ENCODE assay signal across 35 mouse cellular contexts in the genomic region with DNA sequence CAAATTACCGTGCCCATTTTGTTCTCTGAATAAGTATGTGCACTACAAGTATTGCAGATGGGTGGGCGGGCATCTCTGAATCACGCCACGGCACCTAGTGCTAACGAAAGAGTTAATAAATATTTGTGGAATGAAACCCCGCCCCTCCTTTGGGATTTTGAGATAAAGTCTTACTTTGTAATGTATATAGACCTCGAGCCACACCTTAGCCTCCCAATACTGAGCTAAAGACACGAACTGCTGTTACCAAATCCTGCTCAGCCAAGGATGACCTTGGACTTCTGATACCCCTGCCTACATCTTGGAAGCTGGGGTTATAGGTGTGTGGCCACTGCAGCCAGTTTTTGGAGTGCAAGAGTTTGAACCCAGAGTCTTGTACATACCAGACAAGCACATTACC. TPM values are rescaled to one million over a fixed set of nuclear protein-coding genes. Genes with fewer than 3 reads are reported as not detected.
DNase-seq lines count a peak whose midpoint lies in the region; ATAC-seq and TF ChIP-seq lines count a peak whose summit lies in the region.
"Had no signal": no experiment of that assay in that cellular context is flagged by ENCODE, and none has a peak within 500 bp of the region (broad histone marks: within the 10 kb centered on the region; RNA-seq: fewer than 3 reads in every experiment).

No protein-coding gene starts in this region.

- no peak overlapping the region for H3K4me2 ChIP-seq in limb, embryonic 12.5 days
- H3K4me2 ChIP-seq in intestine, embryonic 16.5 days (ENCODE audit: low read depth, low read length), result no peak overlapping the region
- H3K4me2 ChIP-seq in stomach, postnatal 0 days (replicated peaks; ENCODE audit: low read depth), result no peak overlapping the region
- no peak overlapping the region for H3K4me2 ChIP-seq in kidney, embryonic 14.5 days (replicated peaks; ENCODE audit: low read depth, low read length)
- H3K4me2 ChIP-seq: embryonic facial prominence, embryonic 13.5 days; forebrain, embryonic 12.5 days; heart, embryonic 12.5 days; heart, embryonic 15.5 days; hindbrain, embryonic 13.5 days had no signal

- H3K9ac ChIP-seq in limb, embryonic 12.5 days (replicated peaks), result no peak overlapping the region
- H3K9ac ChIP-seq in ES-E14 (ENCODE audit: insufficient read depth, low read depth, low read length, poor library complexity, severe bottlenecking), result peak overlapping the region; percentile 63; the same call in 1 of the 2 replicates
- H3K9ac ChIP-seq in intestine, embryonic 16.5 days (ENCODE audit: low read depth, low read length), result no peak overlapping the region
- H3K9ac ChIP-seq in stomach, postnatal 0 days (ENCODE audit: low read length), result no peak overlapping the region
- no peak overlapping the region for H3K9ac ChIP-seq in kidney, embryonic 14.5 days (ENCODE audit: low read depth, low read length)
- H3K9ac ChIP-seq: forebrain, embryonic 12.5 days; heart, embryonic 12.5 days; heart, embryonic 15.5 days; hindbrain, embryonic 13.5 days had no signal

- TF ChIP-seq EP300 in stomach, postnatal 0 days (optimal IDR thresholded peaks at IDR 0.05), result no peak

- no peak overlapping the region for H3K4me3 ChIP-seq in limb, embryonic 12.5 days (replicated peaks)
- H3K4me3 ChIP-seq in limb, embryonic 10.5 days, result no peak overlapping the region
- peak overlapping the region; percentile 32 to 41; a peak in 3 of 4 replicates for H3K4me3 ChIP-seq in ES-E14 (ENCODE audit: insufficient read depth in 1 of 2, low read depth in 1 of 2, low read length in 2 of 2, poor library complexity in 1 of 2, severe bottlenecking in 1 of 2)
- H3K4me3 ChIP-seq in intestine, embryonic 16.5 days (ENCODE audit: low read length), result no peak overlapping the region
- no peak overlapping the region for H3K4me3 ChIP-seq in stomach, postnatal 0 days (ENCODE audit: low read depth, low read length)
- H3K4me3 ChIP-seq in kidney, embryonic 14.5 days (ENCODE audit: low read length), result no peak overlapping the region
- H3K4me3 ChIP-seq: embryonic facial prominence, embryonic 10.5 days; embryonic facial prominence, embryonic 13.5 days; erythroblast, embryonic 14.5 days; forebrain, embryonic 12.5 days; heart, embryonic 12.5 days; heart, embryonic 15.5 days; hindbrain, embryonic 10.5 days; hindbrain, embryonic 13.5 days had no signal

- no peak for ATAC-seq in limb, embryonic 12.5 days (ENCODE audit: insufficient number of reproducible peaks, insufficient read depth, low FRiP score, low TSS enrichment, low read depth)
- ATAC-seq in intestine, embryonic 16.5 days, result 0 out of 2 replicates have a peak, but pooled peaks have one; percentile 50
- peak; percentile 69; the same call in 1 of the 2 replicates for ATAC-seq in stomach, postnatal 0 days (ENCODE audit: low FRiP score, low TSS enrichment)
- ATAC-seq in kidney, embryonic 14.5 days (ENCODE audit: low FRiP score, low TSS enrichment), result no peak
- ATAC-seq: forebrain, embryonic 16.5 days; hindbrain, embryonic 16.5 days had no signal

- in situ Hi-C loops in ES-E14 (cut with MboI; ENCODE audit: low sequenced_read_pairs in 2 of 2, unreplicated experiment in 2 of 2), result no loop called here

- no peak for DNase-seq in limb, embryonic 10.5 days (ENCODE audit: low spot score)
- no peak for DNase-seq in ES-E14 (ENCODE audit: low read depth, low spot score)
- DNase-seq in stomach, postnatal 0 days (ENCODE audit: low spot score), result no peak
- no peak for DNase-seq in adrenal gland, adult 8-10 months
- DNase-seq in urinary bladder, postnatal 4 days (ENCODE audit: low spot score in 2 of 2), result no peak
- DNase-seq: adrenal gland, postnatal 14 days; B cell, adult 2 months; cerebellum, adult 11 months; cerebellum, adult 8-10 months; cerebellum, postnatal 10 days; cerebellum, postnatal 36 days; embryo, embryonic 11 days; gastrocnemius, postnatal 10 days; gastrocnemius, postnatal 36 days; heart, postnatal 10 days; heart, postnatal 36 days; kidney, adult 11 months had no signal

- no peaks in the 10 kb centered on the region for H3K27me3 ChIP-seq in limb, embryonic 12.5 days
- H3K27me3 ChIP-seq in limb, embryonic 10.5 days (ENCODE audit: low read depth, poor library complexity, severe bottlenecking), result no peaks in the 10 kb centered on the region
- H3K27me3 ChIP-seq in intestine, embryonic 16.5 days (replicated peaks; ENCODE audit: control insufficient read depth, insufficient read depth, low read length), result no peaks in the 10 kb centered on the region
- no peaks in the 10 kb centered on the region for H3K27me3 ChIP-seq in stomach, postnatal 0 days (ENCODE audit: control insufficient read depth, insufficient read depth, low read length)
- no peaks in the 10 kb centered on the region for H3K27me3 ChIP-seq in kidney, embryonic 14.5 days (ENCODE audit: control insufficient read depth, insufficient read depth, low read length)
- H3K27me3 ChIP-seq: CH12.LX; embryonic facial prominence, embryonic 13.5 days; forebrain, embryonic 12.5 days; heart, embryonic 12.5 days; heart, embryonic 15.5 days; hindbrain, embryonic 13.5 days had no signal

- 89% methylated on average over 8 of the region's 8 CpGs for WGBS in limb, embryonic 12.5 days
- 90% methylated on average over 8 of the region's 8 CpGs for WGBS in limb, embryonic 10.5 days
- WGBS in intestine, embryonic 16.5 days, result 59% methylated on average over 8 of the region's 8 CpGs
- WGBS in stomach, postnatal 0 days, result 41% methylated on average over 8 of the region's 8 CpGs
- 85% methylated on average over 8 of the region's 8 CpGs for WGBS in kidney, embryonic 14.5 days

- peaks cover 1% of the 10 kb centered on the region; the same call in 1 of the 2 replicates for H3K36me3 ChIP-seq in limb, embryonic 12.5 days
- peaks cover 42% of the 10 kb centered on the region for H3K36me3 ChIP-seq in limb, embryonic 10.5 days
- H3K36me3 ChIP-seq in ES-E14 (ENCODE audit: control insufficient read depth, insufficient read depth, low read length, poor library complexity, severe bottlenecking), result peaks cover 4% of the 10 kb centered on the region; the same call in 1 of the 2 replicates
- no peaks in the 10 kb centered on the region for H3K36me3 ChIP-seq in intestine, embryonic 16.5 days (ENCODE audit: control insufficient read depth, insufficient read depth, low read length)
- no peaks in the 10 kb centered on the region for H3K36me3 ChIP-seq in stomach, postnatal 0 days (ENCODE audit: control insufficient read depth, insufficient read depth, low read length)
- no peaks in the 10 kb centered on the region; the same call in 1 of the 2 replicates for H3K36me3 ChIP-seq in kidney, embryonic 14.5 days (ENCODE audit: control insufficient read depth, insufficient read depth, low read length)
- H3K36me3 ChIP-seq: embryonic facial prominence, embryonic 13.5 days; forebrain, embryonic 12.5 days; heart, embryonic 15.5 days; hindbrain, embryonic 13.5 days had no signal

- no peak for TF ChIP-seq CTCF in stomach, postnatal 0 days (IDR thresholded peaks at IDR 0.05; ENCODE audit: low read depth)

- no peaks in the 10 kb centered on the region for H3K9me3 ChIP-seq in limb, embryonic 12.5 days
- H3K9me3 ChIP-seq in limb, embryonic 10.5 days (replicated peaks), result no peaks in the 10 kb centered on the region
- no peaks in the 10 kb centered on the region for H3K9me3 ChIP-seq in ES-E14 (ENCODE audit: control insufficient read depth, insufficient read depth, low read depth, low read length)
- no peaks in the 10 kb centered on the region for H3K9me3 ChIP-seq in intestine, embryonic 16.5 days (ENCODE audit: control insufficient read depth, low read length)
- H3K9me3 ChIP-seq in stomach, postnatal 0 days (ENCODE audit: control insufficient read depth, low read length), result no peaks in the 10 kb centered on the region
- no peaks in the 10 kb centered on the region for H3K9me3 ChIP-seq in kidney, embryonic 14.5 days (ENCODE audit: control insufficient read depth, low read length)
- H3K9me3 ChIP-seq: embryonic facial prominence, embryonic 10.5 days; embryonic facial prominence, embryonic 13.5 days; forebrain, embryonic 12.5 days; heart, embryonic 12.5 days; heart, embryonic 15.5 days; hindbrain, embryonic 10.5 days; hindbrain, embryonic 13.5 days had no signal

- peak overlapping the region; percentile 53; the same call in 1 of the 2 replicates for H3K27ac ChIP-seq in limb, embryonic 12.5 days
- H3K27ac ChIP-seq in limb, embryonic 10.5 days, result no peak overlapping the region
- peak overlapping the region; percentile 89 for H3K27ac ChIP-seq in ES-E14 (ENCODE audit: insufficient read depth, low read depth, low read length, poor library complexity, severe bottlenecking)
- no peak overlapping the region for H3K27ac ChIP-seq in intestine, embryonic 16.5 days (ENCODE audit: low read length)
- no peak overlapping the region for H3K27ac ChIP-seq in stomach, postnatal 0 days (replicated peaks)
- H3K27ac ChIP-seq in kidney, embryonic 14.5 days (ENCODE audit: low read depth, low read length), result no peak overlapping the region
- H3K27ac ChIP-seq: embryonic facial prominence, embryonic 10.5 days; embryonic facial prominence, embryonic 13.5 days; forebrain, embryonic 12.5 days; heart, embryonic 15.5 days; hindbrain, embryonic 10.5 days; hindbrain, embryonic 13.5 days had no signal

- peaks cover 9% of the 10 kb centered on the region; the same call in 1 of the 2 replicates for H3K4me1 ChIP-seq in limb, embryonic 12.5 days (replicated peaks)
- peaks cover 21% of the 10 kb centered on the region for H3K4me1 ChIP-seq in limb, embryonic 10.5 days
- H3K4me1 ChIP-seq in ES-E14 (ENCODE audit: control insufficient read depth in 2 of 2, insufficient read depth in 2 of 2, low read length in 2 of 2, poor library complexity in 1 of 2), result peaks cover 9 to 18% of the 10 kb centered on the region in 2 experiments; a peak in 3 of 4 replicates
- H3K4me1 ChIP-seq in intestine, embryonic 16.5 days (ENCODE audit: control insufficient read depth, insufficient read depth, low read length), result peaks cover 9% of the 10 kb centered on the region
- H3K4me1 ChIP-seq in stomach, postnatal 0 days (replicated peaks; ENCODE audit: control insufficient read depth, insufficient read depth), result no peaks in the 10 kb centered on the region
- no peaks in the 10 kb centered on the region for H3K4me1 ChIP-seq in kidney, embryonic 14.5 days (ENCODE audit: control insufficient read depth, insufficient read depth, low read length)
- H3K4me1 ChIP-seq: embryonic facial prominence, embryonic 13.5 days; forebrain, embryonic 12.5 days; heart, embryonic 12.5 days; heart, embryonic 15.5 days; hindbrain, embryonic 13.5 days had no signal

RNA-seq across cellular contexts. Expression of a gene that starts 6.7 kb away (rescaled TPM):
- 16.1 and 16.6 TPM in 2 replicates for polyA plus RNA-seq in limb, embryonic 12.5 days (2016; fragmentation: Nextera tagmentation; extraction: Ambion mirVana)
- 19.7 and 22.4 TPM in 2 replicates for polyA plus RNA-seq in limb, embryonic 10.5 days (2016; fragmentation: Nextera tagmentation; extraction: Ambion mirVana)
- total RNA-seq in ES-E14 (2012; rRNA removed), result 31.9 and 33.0 TPM in 2 replicates
- 6.4 and 7.1 TPM in 2 replicates for polyA plus RNA-seq in intestine, embryonic 16.5 days (2015; fragmentation: Nextera tagmentation; extraction: Ambion mirVana)
- 1.4 and 1.8 TPM in 2 replicates for polyA plus RNA-seq in stomach, postnatal 0 days (2015; fragmentation: Nextera tagmentation; extraction: Ambion mirVana)
- under 1 TPM; 0.20 to 0.95 (median 0.43) TPM for total RNA-seq in adrenal gland, adult 8-10 months (2022)
- 7.2 and 13.5 TPM in 2 replicates for polyA plus RNA-seq in kidney, embryonic 14.5 days (2014; fragmentation: Nextera tagmentation; extraction: Ambion mirVana)
- total RNA-seq: gastrocnemius, adult 18-20 months had no signal

RNA-seq across cellular contexts. Expression of a gene that starts 11.6 kb away (rescaled TPM):
- 0.59 and 0.64 TPM in 2 replicates for polyA plus RNA-seq in limb, embryonic 12.5 days (2016; fragmentation: Nextera tagmentation; extraction: Ambion mirVana)
- polyA plus RNA-seq in limb, embryonic 10.5 days (2016; fragmentation: Nextera tagmentation; extraction: Ambion mirVana), result 0.21 and 0.33 TPM in 2 replicates
- total RNA-seq in ES-E14 (2012; rRNA removed), result 5.9 and 8.1 TPM in 2 replicates
- 0.16 and 0.27 TPM in 2 replicates for polyA plus RNA-seq in intestine, embryonic 16.5 days (2015; fragmentation: Nextera tagmentation; extraction: Ambion mirVana)
- polyA plus RNA-seq in stomach, postnatal 0 days (2015; fragmentation: Nextera tagmentation; extraction: Ambion mirVana), result 0.16 and 0.28 TPM in 2 replicates
- total RNA-seq in adrenal gland, adult 8-10 months (2022), result 1 to 10 TPM in 1 of 4 experiments, under 1 TPM in 1, not detected in 2; 0.17 to 1.4 TPM
- polyA plus RNA-seq in kidney, embryonic 14.5 days (2014; fragmentation: Nextera tagmentation; extraction: Ambion mirVana), result 0.37 and 0.70 TPM in 2 replicates
- total RNA-seq: adrenal gland, adult 18-20 months; adrenal gland, postnatal 14 days; gastrocnemius, adult 18-20 months; gastrocnemius, postnatal 10 days; gastrocnemius, postnatal 36 days; granulocyte monocyte progenitor cell, adult 5-6 weeks; heart, adult 8-10 months; heart, postnatal 10 days; heart, postnatal 36 days had no signal
- polyA plus RNA-seq: erythroblast, embryonic 14.5 days; heart, embryonic 12.5 days; heart, embryonic 15.5 days had no signal

Comparison
In these comparisons a context has a peak if more than half of its experiments do, and no peak if none do; other contexts are left out.
1. H3K27ac ChIP-seq: peak in limb, embryonic 12.5 days (single experiment) and ES-E14 (single experiment); none in limb, embryonic 10.5 days (single experiment), intestine, embryonic 16.5 days (single experiment), stomach, postnatal 0 days (single experiment) and kidney, embryonic 14.5 days (single experiment).
2. ATAC-seq: peak in intestine, embryonic 16.5 days (single experiment) and stomach, postnatal 0 days (single experiment); none in limb, embryonic 12.5 days (single experiment) and kidney, embryonic 14.5 days (single experiment).
3. H3K4me3 ChIP-seq: peak in ES-E14 (2 of 2); none in limb, embryonic 12.5 days (single experiment), limb, embryonic 10.5 days (single experiment), intestine, embryonic 16.5 days (single experiment), stomach, postnatal 0 days (single experiment) and kidney, embryonic 14.5 days (single experiment).